Mouse (Mus musculus) hindbrain, embryonic 15.5 days (tissue): Measurements from ENCODE around the gene Rptor. TPM values are rescaled to one million over a fixed set of nuclear protein-coding genes. Genes with fewer than 3 reads are reported as not detected.
A peak's percentile ranks its signal among the peaks of the same experiment; 100 is the strongest.

Experiments
- ATAC-seq: fragments of 200-750 bp; cut with Nextera tagmentation; 2 replicates; pipeline ENCODE4 v1.8.0; 2017; ENCODE audit warnings: low read depth, moderate number of reproducible peaks, moderate TSS enrichment; ENCODE audit not compliant: low FRiP score
- H3K27ac ChIP-seq: fragments of 300-500 bp; sonication (generic); replicated peaks from 2 replicates; pipeline ENCODE4 v1.5.1; 2015; ENCODE audit warnings: mild to moderate bottlenecking, inconsistent platforms
- H3K27me3 ChIP-seq: fragments of 300-500 bp; sonication (generic); 2 replicates; pipeline ENCODE4 v1.6.1; 2015; ENCODE audit warnings: control low read depth, inconsistent platforms
- H3K36me3 ChIP-seq: fragments of 300-500 bp; sonication (generic); 2 replicates; pipeline ENCODE4 v1.6.1; 2015; ENCODE audit warnings: control low read depth, inconsistent platforms
- H3K4me1 ChIP-seq: fragments of 300-500 bp; sonication (generic); replicated peaks from 2 replicates; pipeline ENCODE4 v1.6.1; 2015; ENCODE audit warnings: control low read depth, inconsistent platforms
- H3K4me2 ChIP-seq: fragments of 300-500 bp; sonication (generic); 2 replicates; pipeline ENCODE4 v1.6.1; 2015; ENCODE audit warnings: moderate library complexity, mild to moderate bottlenecking, inconsistent platforms
- H3K4me3 ChIP-seq: fragments of 300-500 bp; sonication (generic); 2 replicates; pipeline ENCODE4 v1.5.1; 2015; ENCODE audit warnings: mild to moderate bottlenecking, inconsistent platforms
- H3K9ac ChIP-seq: fragments of 300-500 bp; sonication (generic); 2 replicates; pipeline ENCODE4 v1.6.1; 2015; ENCODE audit warnings: inconsistent platforms
- H3K9me3 ChIP-seq: fragments of 300-500 bp; sonication (generic); 2 replicates; pipeline ENCODE4 v1.6.1; 2016; ENCODE audit warnings: control low read depth, inconsistent platforms
- WGBS: fragments of 180-500 bp; shearing (Covaris S2); methylation state at CpG from one replicate; pipeline ENCODE4 v1.1.7; 2015; 5-methylcytosine and 5-hydroxymethylcytosine counted together
- polyA plus RNA-seq: library from polyadenylated mRNA; unstranded; fragments of >200 nt; fragmentation: Nextera tagmentation; extraction: Ambion mirVana; gene quantifications from 2 replicates; pipeline ENCODE4 v1.2.1, GENCODE M21; 2015

The Rptor gene
- polyA plus RNA-seq, 1 experiment from 2014 or later = 13.3 TPM

- Histone ChIP-seq H3K27ac (no peak overlapping the region), H3K27me3 (no peaks in the 10 kb centered on the region), H3K36me3 (peaks cover 8% of the 10 kb centered on the region; the same call in 1 of the 2 replicates), H3K9ac (no peak overlapping the region), H3K9me3 (no peaks in the 10 kb centered on the region), H3K4me3 (no peak overlapping the region), H3K4me1 (peaks cover 12% of the 10 kb centered on the region), H3K4me2 (no peak overlapping the region)
- 47% methylated on average over 10 of the region's 10 CpGs for WGBS
- no peak for ATAC-seq
These were observed 260.7 kb downstream of the Rptor start for GRCm38 (mm10) chr11:119863421-119863821.

- peaks cover 5% of the 10 kb centered on the region for H3K36me3 ChIP-seq
- H3K4me1 ChIP-seq = peaks cover 9% of the 10 kb centered on the region; the same call in 1 of the 2 replicates
- H3K27ac ChIP-seq = no peak overlapping the region
- ATAC-seq = no peak
- H3K9me3 ChIP-seq = no peaks in the 10 kb centered on the region
- no peak overlapping the region for H3K4me2 ChIP-seq
- WGBS = 86% methylated on average over 6 of the region's 6 CpGs
- H3K4me3 ChIP-seq = no peak overlapping the region
- no peaks in the 10 kb centered on the region for H3K27me3 ChIP-seq
- no peak overlapping the region for H3K9ac ChIP-seq
These were observed 264.1 kb downstream of the Rptor start for GRCm38 (mm10) chr11:119866837-119867236.

GRCm38 (mm10) chr11:119868138-119868537 lies 265.4 kb downstream of the Rptor start:
- H3K27me3 ChIP-seq = no peaks in the 10 kb centered on the region
- no peak overlapping the region for H3K9ac ChIP-seq
- no peaks in the 10 kb centered on the region for H3K9me3 ChIP-seq
- H3K4me1 ChIP-seq = peaks cover 4% of the 10 kb centered on the region; the same call in 1 of the 2 replicates
- ATAC-seq = no peak
- 75% methylated on average over 3 of the region's 3 CpGs for WGBS
- H3K4me3 ChIP-seq = no peak overlapping the region
- no peak overlapping the region for H3K4me2 ChIP-seq
- peak overlapping the region; percentile 30; the same call in 1 of the 2 replicates for H3K27ac ChIP-seq
- H3K36me3 ChIP-seq = peaks cover 13% of the 10 kb centered on the region

DNA sequence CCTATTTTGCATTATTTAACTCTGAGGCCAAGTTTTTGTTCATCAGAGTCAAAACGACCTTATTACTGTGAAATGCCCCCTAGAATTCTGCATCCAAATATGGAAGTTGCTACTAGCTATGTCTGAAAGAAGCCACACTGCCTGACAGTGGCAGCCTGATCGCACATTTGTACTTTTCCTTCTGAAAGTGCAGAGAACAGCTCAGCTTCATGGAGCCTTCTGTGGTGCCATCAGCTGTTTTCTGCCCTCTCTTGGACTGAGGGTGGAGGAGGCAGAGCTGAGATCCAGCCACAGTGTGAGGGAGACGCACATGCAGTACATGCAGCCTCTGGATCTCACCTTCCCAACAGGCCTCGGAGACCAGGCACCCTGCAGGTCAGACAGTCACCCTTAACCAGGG lies 265.9 kb downstream of the Rptor start:
- no peaks in the 10 kb centered on the region for H3K27me3 ChIP-seq
- 80% methylated on average over 4 of the region's 4 CpGs for WGBS
- H3K9ac ChIP-seq = no peak overlapping the region
- 0 out of 2 replicates have a peak, but pooled peaks cover under 1% of the 10 kb centered on the region for H3K4me1 ChIP-seq
- H3K9me3 ChIP-seq = no peaks in the 10 kb centered on the region
- H3K36me3 ChIP-seq = peaks cover 13% of the 10 kb centered on the region
- no peak for ATAC-seq
- H3K27ac ChIP-seq = 0 out of 2 replicates have a peak overlapping the region, but pooled peaks have one; percentile 30
- H3K4me2 ChIP-seq = no peak overlapping the region
- H3K4me3 ChIP-seq = no peak overlapping the region

GRCm38 (mm10) chr11:119871141-119871540 lies 268.4 kb downstream of the Rptor start:
- Histone ChIP-seq H3K27ac (no peak overlapping the region), H3K9me3 (no peaks in the 10 kb centered on the region), H3K4me2 (no peak overlapping the region), H3K4me1 (no peaks in the 10 kb centered on the region), H3K9ac (no peak overlapping the region), H3K36me3 (peaks cover 9% of the 10 kb centered on the region), H3K4me3 (no peak overlapping the region), H3K27me3 (no peaks in the 10 kb centered on the region)
- ATAC-seq = no peak
- WGBS = 81% methylated on average over 7 of the region's 7 CpGs

GRCm38 (mm10) chr11:119873643-119874042 lies 270.9 kb downstream of the Rptor start:
- Histone ChIP-seq H3K4me3 (no peak overlapping the region), H3K36me3 (peaks cover 15% of the 10 kb centered on the region), H3K27ac (no peak overlapping the region), H3K27me3 (no peaks in the 10 kb centered on the region), H3K9ac (no peak overlapping the region), H3K4me1 (no peaks in the 10 kb centered on the region), H3K9me3 (no peaks in the 10 kb centered on the region), H3K4me2 (no peak overlapping the region)
- WGBS = 98% methylated on average over 4 of the region's 4 CpGs
- no peak for ATAC-seq

GRCm38 (mm10) chr11:119874841-119875240 lies 272.1 kb downstream of the Rptor start:
- ATAC-seq = no peak
- H3K4me1 ChIP-seq = no peaks in the 10 kb centered on the region
- WGBS = 93% methylated on average over 1 of the region's 1 CpGs
- peaks cover 15% of the 10 kb centered on the region for H3K36me3 ChIP-seq
- no peak overlapping the region for H3K9ac ChIP-seq
- H3K9me3 ChIP-seq = no peaks in the 10 kb centered on the region
- no peak overlapping the region for H3K4me2 ChIP-seq
- H3K4me3 ChIP-seq = no peak overlapping the region
- H3K27me3 ChIP-seq = no peaks in the 10 kb centered on the region
- no peak overlapping the region for H3K27ac ChIP-seq

DNA sequence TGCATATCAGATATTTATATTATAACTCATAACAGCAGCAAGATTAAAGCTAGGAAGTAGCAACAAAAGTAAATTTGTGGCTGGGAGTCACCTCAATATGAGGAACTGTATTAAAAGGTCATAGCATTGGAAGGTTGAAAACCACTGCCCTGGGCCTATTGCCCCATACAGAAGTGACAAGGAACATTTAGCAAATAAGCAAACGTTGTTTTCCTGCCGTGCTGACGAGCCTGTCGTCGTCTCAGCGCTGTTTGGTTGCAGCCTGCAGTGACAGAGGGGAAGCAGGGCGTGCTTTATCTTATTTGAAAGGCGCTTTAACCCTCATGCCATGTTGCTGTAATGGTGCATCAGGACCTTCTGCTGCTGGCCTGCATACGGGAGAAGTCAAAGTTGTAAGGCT lies 273.0 kb downstream of the Rptor start:
- H3K36me3 ChIP-seq = peaks cover 15% of the 10 kb centered on the region
- H3K27ac ChIP-seq = no peak overlapping the region
- no peak overlapping the region for H3K4me3 ChIP-seq
- ATAC-seq = no peak
- WGBS = 83% methylated on average over 9 of the region's 9 CpGs
- H3K27me3 ChIP-seq = no peaks in the 10 kb centered on the region
- no peak overlapping the region for H3K4me2 ChIP-seq
- no peaks in the 10 kb centered on the region for H3K4me1 ChIP-seq
- H3K9me3 ChIP-seq = no peaks in the 10 kb centered on the region
- H3K9ac ChIP-seq = no peak overlapping the region

DNA sequence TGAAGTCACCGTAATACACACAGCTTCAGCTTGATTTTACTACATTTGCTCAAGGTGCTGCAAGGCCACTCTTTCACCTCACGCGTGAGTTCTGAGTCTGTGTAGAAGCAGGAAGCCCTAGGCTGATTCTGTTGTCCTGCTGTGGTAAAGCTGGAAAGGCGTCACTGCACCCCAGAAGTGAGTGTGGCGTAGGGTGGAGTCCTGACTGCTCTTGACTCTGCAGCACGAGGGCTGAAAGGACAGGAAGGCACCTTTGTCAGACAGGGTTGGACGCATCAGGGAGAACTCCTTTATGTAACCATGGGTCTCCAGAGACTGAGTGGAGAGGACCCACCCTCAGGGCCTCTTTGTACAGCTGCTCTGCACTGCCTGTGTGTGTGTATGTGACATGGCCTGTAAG lies 274.4 kb downstream of the Rptor start:
- no peak overlapping the region for H3K4me2 ChIP-seq
- H3K27ac ChIP-seq = no peak overlapping the region
- 89% methylated on average over 7 of the region's 7 CpGs for WGBS
- H3K27me3 ChIP-seq = no peaks in the 10 kb centered on the region
- no peak overlapping the region for H3K4me3 ChIP-seq
- H3K9me3 ChIP-seq = no peaks in the 10 kb centered on the region
- ATAC-seq = no peak
- H3K36me3 ChIP-seq = peaks cover 11% of the 10 kb centered on the region
- H3K4me1 ChIP-seq = no peaks in the 10 kb centered on the region
- H3K9ac ChIP-seq = no peak overlapping the region

- WGBS = 90% methylated on average over 5 of the region's 5 CpGs
- H3K36me3 ChIP-seq = peaks cover 6% of the 10 kb centered on the region
These were observed 276.9 kb downstream of the Rptor start for GRCm38 (mm10) chr11:119879573-119879972.

DNA sequence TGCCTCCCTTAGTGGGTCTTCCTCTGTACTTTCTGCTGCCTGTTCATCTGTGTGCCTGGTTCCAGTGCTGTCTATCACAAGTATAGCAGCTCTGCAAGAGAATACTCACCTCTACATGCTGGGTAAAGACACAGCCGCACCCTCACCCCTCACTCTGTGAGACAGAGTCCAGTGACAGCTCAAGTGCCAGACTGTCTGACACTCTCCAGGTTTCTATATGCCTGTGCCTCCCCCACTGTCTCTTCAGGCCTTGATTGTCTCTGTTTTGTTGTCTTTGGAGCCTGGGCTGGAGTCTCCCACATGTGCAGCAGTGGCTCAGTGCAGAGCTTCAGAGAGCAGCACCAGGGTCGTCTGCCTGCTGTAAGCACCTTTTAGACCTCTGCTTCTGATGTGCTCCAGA lies 280.9 kb downstream of the Rptor start:
- Histone ChIP-seq H3K9me3 (no peaks in the 10 kb centered on the region), H3K9ac (no peak overlapping the region), H3K4me1 (no peaks in the 10 kb centered on the region), H3K4me3 (no peak overlapping the region), H3K4me2 (no peak overlapping the region), H3K36me3 (peaks cover 11% of the 10 kb centered on the region), H3K27me3 (no peaks in the 10 kb centered on the region), H3K27ac (no peak overlapping the region)
- no peak for ATAC-seq
- 81% methylated on average over 2 of the region's 2 CpGs for WGBS

More at GRCm38 (mm10) chr11:119879573-119879972, 276.9 kb downstream of the Rptor start:
- H3K4me1 ChIP-seq = no peaks in the 10 kb centered on the region
- no peak overlapping the region for H3K4me3 ChIP-seq
- ATAC-seq = no peak
- no peak overlapping the region for H3K4me2 ChIP-seq
- H3K9me3 ChIP-seq = no peaks in the 10 kb centered on the region
- no peaks in the 10 kb centered on the region for H3K27me3 ChIP-seq
- H3K9ac ChIP-seq = no peak overlapping the region
- no peak overlapping the region for H3K27ac ChIP-seq

DNA sequence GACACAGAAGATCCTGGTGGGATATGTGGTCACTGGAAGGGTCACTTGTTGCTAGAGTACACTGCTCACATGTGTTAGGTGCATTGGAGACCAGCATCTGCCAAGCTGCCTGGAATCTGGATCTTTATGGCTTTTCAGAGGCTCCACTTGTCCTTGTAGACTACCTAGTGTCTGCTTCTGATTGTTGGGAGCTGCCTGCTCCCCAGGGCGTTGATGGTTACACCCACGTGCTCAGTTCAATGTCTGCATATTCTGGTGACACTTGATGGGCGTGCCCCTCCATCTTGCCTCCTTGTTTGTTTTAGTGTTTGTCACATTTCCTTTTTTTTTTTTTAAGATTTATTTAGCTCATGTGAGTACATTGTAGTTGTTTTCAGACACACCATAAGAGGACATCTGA lies 287.3 kb downstream of the Rptor start:
- Histone ChIP-seq H3K9ac (no peak overlapping the region), H3K4me2 (no peak overlapping the region), H3K9me3 (no peaks in the 10 kb centered on the region), H3K27me3 (no peaks in the 10 kb centered on the region), H3K27ac (no peak overlapping the region), H3K36me3 (peaks cover 33% of the 10 kb centered on the region), H3K4me1 (peaks cover 14% of the 10 kb centered on the region), H3K4me3 (no peak overlapping the region)
- 97% methylated on average over 3 of the region's 3 CpGs for WGBS
- no peak for ATAC-seq

DNA sequence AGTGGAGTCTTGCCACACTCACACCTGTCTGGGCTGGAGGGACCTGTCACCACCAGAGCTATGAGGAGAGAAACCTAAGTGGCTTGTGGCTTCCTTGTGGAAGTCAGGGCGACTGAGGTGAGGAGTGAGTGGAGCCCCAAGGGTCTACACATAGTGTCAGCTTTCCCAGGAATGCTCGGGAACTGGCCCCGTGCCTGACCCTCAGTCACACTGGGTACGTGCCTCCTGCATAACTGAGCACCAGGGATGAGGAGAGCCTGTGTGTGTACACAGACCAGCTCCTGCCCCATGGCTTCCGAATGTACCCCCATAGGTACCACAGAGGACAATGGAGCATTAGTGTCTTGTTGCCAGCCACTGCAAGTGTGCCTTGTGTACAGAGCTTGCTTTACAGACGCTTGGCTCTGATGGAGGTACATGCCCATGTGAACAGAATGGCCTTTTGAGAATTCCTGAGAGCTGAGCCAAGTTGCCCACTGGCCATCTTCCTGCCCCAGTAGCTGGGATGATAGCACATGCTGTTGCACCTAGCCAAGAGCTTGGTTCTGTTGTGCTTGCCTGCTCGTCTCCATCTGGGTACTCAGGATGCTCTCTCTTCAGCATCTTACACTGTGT lies 289.0 kb downstream of the Rptor start:
- Histone ChIP-seq H3K27ac (no peak overlapping the region), H3K9me3 (no peaks in the 10 kb centered on the region), H3K4me3 (no peak overlapping the region), H3K36me3 (peaks cover 28% of the 10 kb centered on the region), H3K4me2 (no peak overlapping the region), H3K4me1 (peaks cover 14% of the 10 kb centered on the region), H3K9ac (no peak overlapping the region), H3K27me3 (no peaks in the 10 kb centered on the region)
- WGBS = 91% methylated on average over 7 of the region's 7 CpGs
- no peak for ATAC-seq
